Mouse (Mus musculus) natural killer cell, adult 2 months (primary cell): ENCODE data around the gene Mrpl32.

Source experiments
- DNase-seq, 2 experiments: peaks; one replicate each; pipeline ENCODE4 v3.0.0; 2022; ENCODE audit warnings: low spot score in 2 of 2

Gene Mrpl32

GRCm38 (mm10) chr13:14612926-14613529 lies at the start of gene Mrpl32, which contains the start of gene Psma2:
Gene Mrpl32, minus strand, starts transcription at chr13:14613165.
Gene Psma2, plus strand, starts transcription at chr13:14613240.
- DNase-seq = peak; percentile 98 to 99

GRCm38 (mm10) chr13:14649301-14649700 lies 36.3 kb upstream of the Mrpl32 start:
- no peak for DNase-seq

- DNase-seq = no peak
Observed at GRCm38 (mm10) chr13:14639998-14640397, 27.0 kb upstream of the Mrpl32 start.

GRCm38 (mm10) chr13:14629726-14630641 lies 17.0 kb upstream of the Mrpl32 start, which contains the start of gene AW209491:
Gene AW209491, plus strand, starts transcription at chr13:14630154.
- DNase-seq = peak; percentile 88

GRCm38 (mm10) chr13:14618724-14619123 lies 5.8 kb upstream of the Mrpl32 start:
- DNase-seq = peak; percentile 67 to 74

- peak in 1 of 2 experiments; percentile 27 for DNase-seq
Observed at GRCm38 (mm10) chr13:14613553-14613952, 588 bp upstream of the Mrpl32 start.

GRCm38 (mm10) chr13:14612463-14612862 lies 502 bp downstream of the Mrpl32 start:
- DNase-seq = no peak

GRCm38 (mm10) chr13:14607616-14608015 lies 5.3 kb downstream of the Mrpl32 start:
- no peak for DNase-seq

GRCm38 (mm10) chr13:14602744-14603143 lies 10.2 kb downstream of the Mrpl32 start:
- no peak for DNase-seq

- no peak for DNase-seq
Observed at GRCm38 (mm10) chr13:14580392-14580791, 32.6 kb downstream of the Mrpl32 start.

GRCm38 (mm10) chr13:14574128-14574527 lies 38.8 kb downstream of the Mrpl32 start:
- DNase-seq = no peak

GRCm38 (mm10) chr13:14561336-14561735 lies 51.6 kb downstream of the Mrpl32 start:
- DNase-seq = no peak
